Mouse (Mus musculus): ENCODE measurements around the gene Pde11a.

Pde11a gene

DNA sequence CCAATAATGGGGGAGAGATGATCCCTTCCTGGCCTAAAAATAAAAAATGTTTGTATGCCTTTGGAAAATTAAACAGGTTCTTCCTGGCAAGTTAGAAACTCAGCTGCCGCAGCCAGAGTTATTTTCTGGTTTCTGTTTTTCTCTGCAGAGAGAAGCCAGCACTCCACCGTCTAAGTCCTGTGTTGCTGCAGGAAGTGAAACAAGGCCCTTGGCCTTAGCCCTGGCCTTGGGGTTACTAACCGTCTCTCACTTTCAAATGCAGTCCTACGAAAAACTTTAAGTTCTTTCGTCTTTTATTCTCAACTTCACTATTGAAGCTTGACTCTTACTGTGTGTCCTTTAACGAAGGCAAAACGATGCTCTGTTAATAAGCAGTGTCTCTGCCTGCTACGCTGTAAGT lies 289.0 kb downstream of the Pde11a start:
- DNase-seq: no peak

DNA sequence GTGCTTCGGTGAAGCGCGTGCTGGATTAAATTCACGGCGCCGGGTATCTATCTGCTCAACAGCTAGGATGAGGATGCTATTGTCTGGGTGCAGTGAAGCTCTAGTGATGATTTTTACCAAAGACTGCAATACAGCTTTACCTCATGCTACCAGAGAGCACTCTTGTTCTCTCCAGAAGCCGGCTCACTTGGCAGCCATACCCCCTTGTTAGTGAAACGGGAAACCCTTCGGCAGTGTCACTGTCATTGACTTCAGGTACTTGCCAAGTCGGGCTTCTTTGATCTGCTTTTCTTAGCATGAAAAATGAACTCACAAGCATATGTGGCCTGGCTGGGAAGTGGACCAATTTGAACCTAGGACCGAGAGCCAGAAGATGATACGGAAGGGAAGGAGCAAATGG lies 290.8 kb downstream of the Pde11a start:
- no peak for DNase-seq

DNA sequence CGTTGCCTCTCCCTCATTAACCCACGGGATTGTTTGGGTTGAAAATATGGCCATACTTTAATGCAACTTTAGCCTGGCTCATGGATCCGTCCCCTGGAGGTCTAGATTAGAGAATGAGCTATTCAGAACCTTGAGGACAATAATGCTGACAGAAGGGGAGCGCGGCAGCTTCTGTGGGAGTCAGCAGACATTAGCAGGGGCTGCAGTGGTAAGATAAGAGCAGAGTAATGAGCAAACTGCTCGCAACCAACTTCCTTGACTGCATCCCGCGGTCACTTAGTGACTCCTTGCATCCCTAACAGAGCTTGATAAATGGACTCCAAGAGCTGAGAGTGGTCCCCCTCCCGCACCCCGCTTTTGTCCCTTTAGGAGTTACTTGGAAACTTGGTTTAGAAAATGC lies 296.4 kb downstream of the Pde11a start:
- DNase-seq: no peak

DNA sequence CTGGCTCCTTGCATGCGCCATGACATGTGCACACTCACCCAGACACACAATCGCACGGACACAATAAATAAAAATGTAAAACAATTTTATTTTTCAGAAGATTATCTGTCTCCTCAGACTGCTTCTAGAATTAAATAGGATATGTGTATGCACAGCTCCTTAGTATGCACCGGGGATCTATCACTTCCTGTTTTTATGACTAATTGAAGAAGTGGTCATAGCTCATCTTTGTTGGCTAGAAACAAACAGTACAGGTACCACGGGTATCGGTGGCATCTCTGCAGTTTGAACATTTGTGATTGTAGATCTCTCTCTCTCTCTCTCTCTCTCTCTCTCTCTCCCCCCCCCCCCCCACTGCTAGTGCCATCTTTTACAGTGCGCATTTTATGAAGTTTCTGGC lies 298.5 kb downstream of the Pde11a start:
- DNase-seq: no peak

DNA sequence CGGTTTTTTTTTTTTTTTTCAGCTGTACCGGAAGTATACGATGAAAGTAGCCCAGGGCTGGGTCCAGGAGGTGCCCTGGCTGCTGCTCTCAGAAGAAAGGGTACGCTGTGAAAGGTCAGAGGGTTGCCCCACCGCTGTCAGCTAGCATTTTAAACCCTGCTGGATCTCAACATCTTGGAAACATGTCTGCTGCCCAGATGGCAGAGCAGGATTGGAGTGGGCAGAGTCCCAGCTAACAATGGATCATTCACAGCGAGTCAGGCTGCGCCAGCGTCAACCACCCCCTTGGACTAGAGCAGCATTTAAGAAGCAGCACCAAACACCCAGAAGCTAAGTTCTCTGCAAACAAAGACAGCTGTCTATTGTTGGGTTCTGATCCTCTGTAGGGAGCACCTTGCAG lies 308.5 kb downstream of the Pde11a start:
- no peak for DNase-seq

DNA sequence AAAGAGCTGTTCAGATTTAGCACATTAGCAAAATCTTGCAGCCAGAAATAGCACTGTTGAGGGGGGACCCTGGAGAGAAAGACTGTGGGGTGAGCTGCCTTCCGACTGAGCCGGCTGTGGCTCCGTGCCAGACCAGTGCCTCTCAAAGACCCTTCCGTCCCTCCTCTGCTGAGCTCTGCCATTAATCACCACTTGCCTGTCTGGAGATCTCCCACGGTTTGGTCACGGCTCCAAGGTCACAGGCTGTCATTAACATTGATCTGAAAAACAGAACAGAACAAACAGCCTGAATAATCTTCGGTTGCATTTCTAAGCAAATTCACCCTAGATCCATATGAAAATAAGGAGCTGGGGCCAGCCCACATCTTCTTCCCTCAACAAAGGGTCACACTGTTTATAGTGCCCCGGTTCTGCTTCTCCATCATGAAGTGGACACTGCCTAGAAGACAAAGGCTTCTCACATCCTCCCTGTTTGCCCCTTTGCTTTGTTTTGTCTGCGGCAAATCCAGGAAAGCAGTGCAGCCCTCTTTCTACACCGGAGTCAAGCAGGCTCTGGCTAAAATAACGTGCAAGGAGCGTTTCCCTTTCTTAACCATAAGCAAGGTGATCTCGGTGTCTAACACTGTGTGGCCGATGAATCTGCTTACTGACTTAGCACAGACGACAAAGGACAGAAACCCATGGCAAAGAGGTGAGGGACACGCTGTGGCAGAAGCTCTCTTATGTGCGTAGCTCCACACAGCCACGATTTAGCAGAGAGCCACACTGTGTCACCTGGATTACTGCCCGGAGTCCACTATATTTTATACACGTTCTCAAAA lies 309.3 kb downstream of the Pde11a start:
- DNase-seq: no peak

DNA sequence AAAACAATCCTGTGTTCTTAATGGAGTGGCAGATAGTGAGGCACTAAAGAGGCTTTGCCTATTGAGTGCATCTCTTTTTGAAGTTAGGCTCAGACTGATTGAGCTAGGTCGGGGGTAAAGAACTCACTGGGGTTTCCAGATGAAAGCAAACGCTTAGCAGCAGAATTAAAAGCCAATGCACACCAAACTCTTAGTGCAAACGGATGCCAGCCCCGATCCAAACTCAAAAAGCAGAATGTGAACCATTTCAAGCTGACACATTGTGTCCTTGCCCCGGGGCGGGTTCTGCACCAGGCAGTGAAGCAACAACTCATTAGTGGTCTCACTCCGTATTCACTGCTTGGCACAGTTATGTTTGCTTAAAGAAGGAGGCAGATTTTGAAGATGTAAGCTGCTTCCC lies 321.7 kb downstream of the Pde11a start:
- no peak for DNase-seq

DNA sequence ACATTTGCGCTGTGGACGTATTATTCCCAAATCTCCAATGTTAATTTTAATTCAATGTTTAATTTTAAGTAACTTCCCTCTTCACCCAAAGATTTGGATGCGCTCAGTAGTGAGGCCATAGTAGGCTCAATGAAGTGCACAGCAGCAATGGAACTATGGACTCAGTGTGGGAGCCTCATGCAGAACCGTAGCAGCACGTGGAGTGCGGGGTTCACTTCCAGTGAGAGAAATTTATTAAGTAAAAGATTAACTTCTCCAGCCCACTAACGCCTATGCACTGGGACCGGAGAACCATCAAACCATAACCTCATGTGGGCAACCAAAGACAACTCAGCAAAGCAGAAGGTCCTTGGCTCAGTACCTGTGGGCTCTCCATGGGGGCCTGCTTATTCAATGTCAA lies 322.4 kb downstream of the Pde11a start:
- DNase-seq: no peak

DNA sequence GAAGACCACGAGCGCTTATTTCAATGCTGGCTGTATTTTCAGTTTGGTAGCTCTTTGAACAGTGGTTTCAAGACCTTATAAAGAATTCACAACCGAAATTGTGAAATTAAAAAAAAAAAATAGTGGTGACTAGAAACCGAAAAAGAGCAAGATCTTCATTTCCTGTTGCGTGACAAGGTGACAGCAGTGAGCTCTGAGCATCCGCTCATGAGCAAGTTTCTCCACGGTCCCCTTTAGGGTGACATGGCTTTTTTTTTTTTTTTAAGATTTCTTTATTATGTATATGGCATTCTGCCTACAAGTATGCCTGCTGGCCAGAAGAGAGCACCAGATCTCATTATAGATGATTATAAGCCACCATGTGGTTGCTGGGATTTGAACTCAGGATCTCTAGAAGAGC lies 323.1 kb downstream of the Pde11a start:
- DNase-seq: no peak

DNA sequence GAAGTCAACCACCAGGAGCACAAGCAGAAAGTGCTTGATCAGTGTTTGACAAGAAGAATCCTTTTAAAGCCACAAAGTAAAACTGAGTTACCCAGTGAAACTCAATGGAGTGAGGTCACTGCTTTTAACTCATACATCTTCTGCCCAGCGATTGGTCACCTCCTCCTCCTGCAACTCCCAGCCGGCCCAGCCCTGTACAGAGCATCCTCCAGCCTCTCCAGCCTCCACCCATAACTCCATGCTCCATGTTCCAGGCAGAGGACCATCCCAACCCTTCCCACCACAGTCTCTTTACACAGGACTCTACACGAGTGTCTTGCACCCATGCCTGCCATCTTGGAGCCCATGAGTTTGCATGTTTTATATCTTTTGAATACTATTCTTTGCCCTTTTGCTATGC lies 323.9 kb downstream of the Pde11a start:
- DNase-seq: no peak

DNA sequence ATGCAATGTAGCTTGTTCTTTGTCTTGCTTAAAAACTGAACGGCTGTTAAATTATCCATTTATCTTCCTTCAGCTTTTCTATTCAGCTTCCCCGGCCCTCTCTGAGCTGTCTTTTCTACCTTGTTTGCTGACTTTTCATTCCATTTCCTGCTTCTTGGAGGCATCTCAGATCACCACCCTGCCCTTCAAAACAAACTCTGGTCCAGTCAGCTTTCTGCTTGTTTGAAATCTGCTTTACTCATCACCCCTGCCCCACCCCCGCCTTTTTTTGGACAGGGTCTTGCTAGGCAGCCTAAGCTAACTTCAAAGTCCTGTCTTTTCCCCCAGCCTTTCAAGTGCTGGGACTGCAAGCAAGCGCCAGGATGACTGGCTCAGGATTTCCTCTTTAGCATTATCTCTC lies 332.4 kb downstream of the Pde11a start:
- no peak for DNase-seq

DNA sequence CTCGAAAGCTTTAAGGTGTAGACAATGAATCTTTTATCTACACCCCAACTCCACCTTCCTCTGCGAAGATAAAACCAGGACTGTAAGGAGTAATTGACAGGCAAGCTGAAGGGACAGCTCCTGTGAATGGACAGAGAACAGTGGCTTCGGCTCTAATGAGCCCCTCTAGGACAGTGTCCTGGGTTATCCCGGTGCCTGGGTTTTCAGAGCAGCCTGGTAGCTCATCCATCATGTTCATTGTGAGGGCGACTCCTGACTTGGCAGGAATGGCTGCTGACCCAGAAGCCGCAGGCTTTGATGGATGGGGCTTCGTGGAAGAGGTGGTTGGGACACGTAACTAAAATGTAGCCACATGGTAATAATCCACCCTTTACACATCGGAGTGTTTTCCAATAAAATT lies 335.7 kb downstream of the Pde11a start:
- DNase-seq: no peak

DNA sequence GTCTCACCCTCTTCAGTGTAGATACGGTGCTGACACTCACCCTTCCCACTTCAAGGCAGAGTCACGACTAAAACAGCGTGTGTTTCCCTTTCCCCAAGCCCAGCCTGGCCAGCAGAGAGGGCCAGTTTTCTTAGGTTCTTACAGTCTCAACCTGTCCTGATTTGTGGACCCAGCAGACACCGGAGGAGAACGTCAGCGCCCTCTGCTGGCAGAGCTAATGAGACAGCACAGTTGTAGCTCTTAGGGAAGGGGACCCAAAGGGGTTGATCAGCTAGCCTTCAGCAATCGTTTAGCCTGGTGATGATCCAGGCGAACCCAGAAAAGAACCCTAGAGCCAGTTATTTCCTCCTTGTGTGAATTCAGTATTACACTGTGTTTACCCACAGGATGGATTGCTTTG lies 337.2 kb downstream of the Pde11a start:
- peak; percentile 25 to 31 for DNase-seq

DNA sequence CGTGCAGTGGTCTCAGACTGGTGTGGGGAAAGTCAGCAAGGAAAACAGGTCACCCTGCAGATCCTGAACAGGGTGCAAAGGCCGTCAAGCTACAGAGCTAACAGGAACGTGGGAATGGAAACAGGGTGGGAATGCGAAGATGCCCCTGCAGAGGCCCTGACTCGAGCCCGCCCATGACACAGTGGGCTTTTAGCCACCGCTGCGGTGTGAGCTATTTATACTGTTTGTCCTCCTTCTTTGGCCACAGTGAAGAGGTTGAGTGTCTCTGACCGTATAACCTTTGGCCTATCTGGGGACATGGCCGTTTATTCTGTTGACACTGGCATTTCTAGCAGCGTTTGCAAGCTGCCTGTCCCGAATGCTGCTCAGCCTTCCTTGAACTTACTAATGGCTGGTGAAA lies 338.9 kb downstream of the Pde11a start:
- no peak for DNase-seq

DNA sequence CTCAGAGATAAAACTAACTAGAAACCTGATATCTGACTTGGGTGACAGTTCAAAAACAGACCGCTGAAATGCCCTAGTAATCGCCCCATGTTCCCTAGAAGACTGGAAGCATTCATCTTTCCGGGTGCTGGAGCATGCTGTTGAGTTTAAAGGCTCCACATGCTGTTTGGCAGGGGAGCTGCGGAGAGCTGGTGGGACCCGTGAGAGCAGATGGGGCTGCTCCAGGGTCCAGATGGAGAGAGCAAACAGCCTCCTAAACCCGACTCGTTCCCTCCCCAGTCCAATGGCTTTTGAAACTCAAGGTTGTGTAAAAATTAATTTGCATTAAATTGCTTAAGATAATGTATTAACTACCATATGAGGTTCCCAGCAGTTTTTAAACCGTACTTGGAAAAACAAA lies 339.9 kb downstream of the Pde11a start:
- no peak for DNase-seq

DNA sequence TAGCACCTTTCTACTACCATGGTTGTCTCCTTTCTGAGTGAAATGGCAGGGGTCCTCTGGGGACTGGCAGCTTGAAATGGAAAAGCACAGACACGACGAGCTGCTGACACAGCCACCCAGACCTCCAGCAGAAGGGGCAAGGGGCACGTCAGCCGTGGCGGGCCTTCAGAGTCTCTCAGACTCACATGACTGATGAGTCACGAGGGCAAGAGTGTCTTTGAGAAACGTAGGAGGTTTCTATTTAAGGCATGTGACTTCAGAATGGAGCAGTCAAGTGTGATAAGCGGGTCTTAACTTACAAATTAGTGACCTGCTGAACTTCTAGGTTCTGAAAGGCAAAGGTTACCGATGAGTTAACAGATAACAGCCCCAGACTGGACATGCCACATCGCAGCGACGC lies 340.8 kb downstream of the Pde11a start:
- no peak for DNase-seq

DNA sequence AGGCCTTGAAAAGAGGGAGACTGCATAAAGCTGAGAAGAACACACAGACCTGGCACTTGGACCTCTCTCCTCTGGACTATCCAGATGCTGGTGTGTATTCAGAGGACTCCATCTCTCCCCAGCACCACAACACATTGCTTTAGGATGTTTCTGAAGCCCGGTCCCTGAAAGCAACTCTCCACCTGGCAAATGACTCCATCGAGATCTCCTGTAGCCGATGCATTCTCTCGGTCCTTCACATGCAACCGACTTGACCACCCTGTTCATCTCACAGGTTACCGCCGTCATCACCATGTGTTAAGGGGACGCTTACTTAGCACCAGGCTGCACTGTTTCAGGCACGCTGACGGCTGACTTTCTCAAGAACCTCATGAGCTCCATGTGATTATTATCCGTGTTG lies 343.7 kb downstream of the Pde11a start:
- DNase-seq: no peak

DNA sequence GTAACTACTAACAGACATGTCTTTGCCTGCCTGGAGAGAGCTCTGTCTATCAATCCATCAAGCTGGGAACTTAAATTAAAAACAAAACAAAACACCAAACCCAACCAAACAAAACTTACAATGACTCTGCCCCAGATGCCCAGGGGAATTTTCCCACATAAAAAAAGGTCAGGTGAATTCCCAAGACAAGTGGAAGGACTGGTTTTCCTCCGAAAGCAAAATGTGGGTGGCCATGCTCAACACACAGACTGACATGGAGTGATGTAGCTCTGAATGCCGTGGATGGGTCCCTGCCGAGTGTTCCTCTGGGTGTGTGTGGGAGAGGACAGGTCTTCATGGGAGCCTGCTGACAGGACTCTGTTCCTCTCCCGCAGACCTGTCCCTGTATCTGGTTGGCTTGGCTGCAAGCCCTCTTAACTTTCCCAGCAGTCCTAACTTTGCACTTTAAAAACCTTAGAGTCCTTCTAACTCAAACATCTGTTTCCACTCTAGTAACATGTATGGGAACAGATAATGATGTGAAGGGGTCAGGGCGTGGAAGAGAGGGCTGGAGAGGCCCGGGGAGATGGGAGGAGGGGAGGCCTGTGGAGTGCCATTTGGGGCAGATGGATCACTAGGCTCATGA lies 346.9 kb downstream of the Pde11a start:
- DNase-seq: no peak

DNA sequence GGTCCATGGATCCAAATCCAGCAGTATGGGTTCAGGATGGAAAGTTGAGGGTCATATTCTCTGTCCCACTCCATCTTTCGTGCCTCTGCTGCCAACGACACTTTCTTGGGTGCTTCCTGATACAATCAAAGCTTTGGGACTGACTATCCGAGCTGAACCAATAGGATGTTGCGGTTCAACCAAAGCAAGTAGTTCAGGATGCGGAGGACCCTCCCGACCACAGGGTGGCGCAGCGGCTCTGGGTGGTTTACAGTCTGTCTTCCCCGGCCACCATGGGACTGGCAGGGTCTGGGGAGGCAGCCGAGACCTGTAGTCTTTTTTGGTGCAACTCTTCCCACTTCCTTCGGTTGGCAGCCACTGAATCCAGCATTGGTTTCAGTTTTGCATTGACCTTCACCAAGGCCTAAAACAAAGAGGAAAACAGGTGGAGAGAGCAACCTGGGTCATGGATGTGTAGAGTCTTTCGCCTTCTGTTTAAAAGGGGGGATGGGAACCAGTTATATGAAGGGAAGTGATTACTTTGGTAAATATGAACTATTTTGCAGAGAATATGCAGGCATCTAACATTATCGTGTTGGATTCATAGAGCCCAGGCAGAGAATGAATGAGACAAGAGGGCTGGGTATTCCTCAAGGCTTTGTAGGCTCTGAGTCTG lies 347.6 kb downstream of the Pde11a start:
- DNase-seq: peak; percentile 37 to 39

DNA sequence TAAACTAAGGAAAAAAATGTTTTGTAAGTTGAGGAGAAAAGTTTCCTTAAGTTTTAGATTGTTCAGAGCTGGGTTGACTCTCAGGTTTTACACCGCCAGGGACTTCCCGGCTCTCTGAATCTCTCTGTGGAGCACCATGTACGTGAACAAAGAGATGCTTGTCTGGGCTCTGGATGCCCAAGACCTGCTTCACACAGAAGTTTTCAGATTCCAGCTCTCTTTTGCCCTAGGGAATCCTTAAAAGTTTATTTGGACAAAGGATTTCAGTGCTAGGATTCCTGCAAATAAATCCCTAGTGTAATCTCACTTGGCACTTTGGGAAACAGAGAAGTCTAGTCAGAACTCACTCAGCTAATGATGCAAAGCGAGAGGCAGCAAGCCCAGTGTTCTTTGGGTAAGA lies 348.9 kb downstream of the Pde11a start:
- no peak for DNase-seq

DNA sequence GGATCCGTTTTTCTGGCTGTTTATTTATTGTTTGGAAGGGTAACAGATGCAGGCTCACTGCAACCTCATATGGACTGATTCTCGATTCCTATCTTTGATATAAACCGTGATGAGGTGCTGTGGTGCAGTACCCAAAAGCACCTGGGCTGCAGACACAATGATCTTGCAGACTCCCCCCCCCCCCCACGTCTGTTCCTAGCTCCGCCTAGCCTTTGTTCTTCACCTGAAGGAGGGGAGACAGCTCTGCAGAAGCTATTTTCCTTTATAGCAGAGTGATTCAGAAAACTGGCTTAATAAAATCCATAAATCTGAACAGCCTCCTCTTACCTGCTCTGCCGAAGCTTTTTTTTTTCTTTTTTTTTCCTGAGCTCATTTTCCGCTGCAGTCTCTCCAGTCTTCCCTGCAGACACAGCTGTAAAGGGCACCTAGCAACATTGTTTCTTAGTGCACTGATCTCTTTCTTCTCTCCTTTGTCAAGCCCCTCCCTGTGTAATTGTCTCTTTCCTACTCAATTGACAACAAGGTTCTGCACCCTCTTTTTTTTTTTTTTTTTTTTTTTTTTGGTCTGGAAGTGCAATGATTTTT lies 349.7 kb downstream of the Pde11a start:
- DNase-seq: no peak

DNA sequence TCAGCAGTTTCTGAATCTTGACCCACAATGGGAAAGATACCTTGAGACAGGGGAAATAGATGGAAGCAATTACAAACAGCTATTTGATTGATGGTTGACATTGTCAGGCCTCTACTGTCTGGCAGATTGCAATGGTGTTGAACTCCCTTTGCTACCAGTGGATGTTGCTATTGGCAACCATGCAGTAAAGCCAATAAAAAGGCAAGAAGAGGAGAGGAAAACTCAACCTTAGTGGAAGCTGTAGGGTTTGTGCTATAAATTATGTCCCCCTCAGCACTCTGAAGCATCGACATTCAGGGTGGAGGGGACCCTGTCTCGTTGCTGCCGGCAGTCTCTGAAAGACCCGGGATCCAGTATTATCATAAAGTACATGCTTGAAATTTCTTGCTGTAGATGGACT lies 350.2 kb downstream of the Pde11a start:
- no peak for DNase-seq

DNA sequence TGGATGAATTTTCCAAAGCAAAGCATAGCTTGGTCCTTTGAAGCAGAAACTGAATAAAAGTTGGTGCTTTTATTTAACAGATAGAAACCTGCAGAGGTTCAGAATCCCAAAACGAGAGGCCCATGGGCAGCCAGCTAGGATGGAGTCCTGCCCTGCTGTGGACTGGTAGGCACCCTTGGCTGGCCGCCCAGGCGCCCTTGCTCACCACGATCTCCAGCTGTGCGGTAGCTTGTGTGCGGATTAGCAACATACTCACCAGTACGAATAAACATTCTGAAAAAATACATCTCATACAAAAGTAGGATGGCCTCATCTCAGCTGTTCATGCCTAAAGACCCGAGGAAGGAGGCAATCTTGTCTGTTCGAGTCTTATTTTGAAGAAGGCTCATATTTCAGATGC lies 350.8 kb downstream of the Pde11a start:
- DNase-seq: no peak

DNA sequence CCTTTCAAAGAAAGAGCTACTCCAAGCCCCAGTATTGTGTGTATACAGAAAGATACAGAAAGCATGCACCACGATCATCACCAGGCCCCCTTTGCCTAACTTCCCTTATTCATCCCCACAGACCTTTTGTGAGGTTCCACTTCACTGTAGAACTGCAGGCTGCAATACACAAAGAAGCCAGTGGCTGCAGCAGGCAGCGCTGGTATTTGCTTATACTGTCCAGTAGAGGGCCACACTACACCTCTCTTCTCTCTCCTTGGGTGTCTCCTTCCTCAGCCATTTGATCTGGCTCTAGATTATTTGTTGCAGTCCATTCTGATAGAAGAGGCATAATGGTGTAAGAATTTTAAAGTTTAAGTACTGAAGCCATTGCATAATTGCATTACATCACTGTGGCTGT lies 353.4 kb downstream of the Pde11a start:
- peak in 1 of 2 experiments; percentile 12 for DNase-seq

Measured in thymus, adult 18-20 months (tissue).